Mouse (Mus musculus) cerebellum, adult 2 months (tissue): ENCODE data around the gene Exoc1.

Source experiments
- CTCF ChIP-seq: fragments of 200-500 bp; IDR thresholded peaks from 2 replicates; pipeline ENCODE4 v1.5.1; 2011; ENCODE audit warnings: low read depth, mild to moderate bottlenecking, control low read depth, low read length, moderate library complexity, borderline replicate concordance; ENCODE audit not compliant: insufficient read depth
- POLR2A ChIP-seq: fragments of 200-500 bp; IDR thresholded peaks from 2 replicates; pipeline ENCODE4 v1.6.1; 2011; ENCODE audit warnings: low read length, control low read depth, borderline replicate concordance; ENCODE audit not compliant: insufficient read depth

GRCm38 (mm10) chr5:76533186-76533585 is 4.1 kb downstream of the Exoc1 start:
- TF ChIP-seq CTCF (no peak), POLR2A (no peak)
